Mouse (Mus musculus): ENCODE data around the gene Nrg4. TPM values are rescaled to one million over a fixed set of nuclear protein-coding genes. Genes with fewer than 3 reads are reported as not detected.
"Not testable (repeated sequence)": the region's sequence is repeated elsewhere in the genome, so short reads cannot be mapped to it uniquely, and the experiment has no call there.

Gene Nrg4
- total and polyA plus RNA-seq, 2 experiments from 2014 or later, result 1.8 TPM; not detected in 1

DNA sequence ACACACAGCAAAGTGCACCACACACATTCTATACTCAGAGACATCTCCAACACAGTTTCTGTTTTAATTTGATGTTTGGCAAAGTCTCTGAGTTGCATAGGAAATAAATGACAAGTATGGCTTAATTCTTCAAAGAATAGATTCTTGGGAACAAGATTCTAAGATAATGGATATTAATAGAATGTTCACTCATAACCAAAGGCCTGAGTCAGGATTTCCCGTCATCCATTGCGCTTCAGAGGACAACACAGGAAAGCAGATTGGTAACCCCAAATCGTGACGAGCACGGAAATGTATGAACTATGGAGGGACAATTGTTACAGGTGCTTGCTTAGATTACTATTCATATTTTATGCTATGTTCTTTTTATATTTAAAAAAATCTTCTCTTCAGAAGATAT is 71.6 kb downstream of the Nrg4 start:
- 93% methylated on average over 5 of the region's 5 CpGs for WGBS
- Histone ChIP-seq H3K27me3 (ENCODE audit: insufficient read depth, low read length) (no peaks in the 10 kb centered on the region), H3K9ac (replicated peaks; ENCODE audit: low read length, poor library complexity, severe bottlenecking) (no peak overlapping the region), H3K27ac (ENCODE audit: low read depth, low read length) (no peak overlapping the region), H3K4me2 (ENCODE audit: low read depth, low read length, poor library complexity, severe bottlenecking) (no peak overlapping the region), H3K36me3 (ENCODE audit: insufficient read depth, low read length) (no peaks in the 10 kb centered on the region), H3K4me1 (ENCODE audit: insufficient read depth, low read length) (no peaks in the 10 kb centered on the region), H3K9me3 (ENCODE audit: low read length) (no peaks in the 10 kb centered on the region), H3K4me3 (ENCODE audit: low read depth, low read length) (no peak overlapping the region)
- TF ChIP-seq CTCF (IDR thresholded peaks at IDR 0.05), result no peak
- no peak for DNase-seq (ENCODE audit: low spot score)
- ATAC-seq (ENCODE audit: low FRiP score), result no peak

DNA sequence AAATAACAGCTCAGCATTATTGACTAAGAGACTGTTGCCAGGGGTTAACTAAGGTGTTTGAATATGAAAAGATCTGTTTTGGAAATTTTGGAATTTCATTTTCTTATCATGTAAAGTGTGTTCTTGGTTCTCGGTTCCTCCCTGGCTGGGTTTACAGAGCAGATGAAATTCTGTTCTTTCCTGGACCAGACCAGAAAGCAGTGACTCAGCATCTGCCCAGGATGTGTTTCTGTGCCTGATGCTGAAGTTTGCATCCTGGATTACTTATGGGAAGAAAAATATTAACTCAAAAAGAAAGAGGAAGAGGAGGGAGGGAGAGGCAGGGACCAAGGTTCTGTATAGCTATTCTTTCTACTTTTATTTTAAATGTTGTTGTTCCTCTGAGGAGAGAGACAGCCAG is 72.8 kb downstream of the Nrg4 start:
- Histone ChIP-seq H3K36me3 (ENCODE audit: insufficient read depth, low read length) (no peaks in the 10 kb centered on the region), H3K9ac (replicated peaks; ENCODE audit: low read length, poor library complexity, severe bottlenecking) (no peak overlapping the region), H3K4me1 (ENCODE audit: insufficient read depth, low read length) (no peaks in the 10 kb centered on the region), H3K27ac (ENCODE audit: low read depth, low read length) (no peak overlapping the region), H3K9me3 (ENCODE audit: low read length) (no peaks in the 10 kb centered on the region), H3K4me3 (ENCODE audit: low read depth, low read length) (no peak overlapping the region), H3K27me3 (ENCODE audit: insufficient read depth, low read length) (no peaks in the 10 kb centered on the region), H3K4me2 (ENCODE audit: low read depth, low read length, poor library complexity, severe bottlenecking) (no peak overlapping the region)
- 67% methylated on average over 1 of the region's 1 CpGs for WGBS
- no peak for ATAC-seq (ENCODE audit: low FRiP score)
- DNase-seq (ENCODE audit: low spot score), result no peak
- TF ChIP-seq CTCF (IDR thresholded peaks at IDR 0.05), result no peak

DNA sequence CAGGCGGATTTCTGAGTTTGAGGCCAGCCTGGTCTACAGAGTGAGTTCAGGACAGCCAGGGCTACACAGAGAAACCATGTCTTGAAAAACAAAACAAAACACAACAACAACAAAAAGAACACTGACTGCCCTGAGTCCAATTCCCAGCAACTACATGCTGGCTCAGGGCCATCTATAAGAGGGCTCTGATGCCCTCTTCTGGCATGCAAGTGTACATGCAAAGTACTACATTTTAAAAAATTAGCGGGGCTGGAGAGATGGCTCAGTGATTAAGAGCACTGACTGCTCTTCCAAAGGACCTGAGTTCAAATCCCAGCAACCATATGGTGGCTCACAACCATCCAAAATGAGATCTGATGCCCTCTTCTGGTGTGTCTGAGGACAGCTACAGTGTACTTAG is 74.5 kb downstream of the Nrg4 start:
- not testable (repeated sequence) for H3K9ac ChIP-seq (replicated peaks; ENCODE audit: low read length, poor library complexity, severe bottlenecking); H3K4me1 ChIP-seq (ENCODE audit: insufficient read depth, low read length); H3K36me3 ChIP-seq (ENCODE audit: insufficient read depth, low read length); H3K9me3 ChIP-seq (ENCODE audit: low read length); H3K4me2 ChIP-seq (ENCODE audit: low read depth, low read length, poor library complexity, severe bottlenecking); ATAC-seq (ENCODE audit: low FRiP score); H3K4me3 ChIP-seq (ENCODE audit: low read depth, low read length); DNase-seq (ENCODE audit: low spot score); H3K27ac ChIP-seq (ENCODE audit: low read depth, low read length); H3K27me3 ChIP-seq (ENCODE audit: insufficient read depth, low read length)
- WGBS, result 58% methylated on average over 2 of the region's 2 CpGs
- peak; percentile 13 for TF ChIP-seq CTCF (IDR thresholded peaks at IDR 0.05)

DNA sequence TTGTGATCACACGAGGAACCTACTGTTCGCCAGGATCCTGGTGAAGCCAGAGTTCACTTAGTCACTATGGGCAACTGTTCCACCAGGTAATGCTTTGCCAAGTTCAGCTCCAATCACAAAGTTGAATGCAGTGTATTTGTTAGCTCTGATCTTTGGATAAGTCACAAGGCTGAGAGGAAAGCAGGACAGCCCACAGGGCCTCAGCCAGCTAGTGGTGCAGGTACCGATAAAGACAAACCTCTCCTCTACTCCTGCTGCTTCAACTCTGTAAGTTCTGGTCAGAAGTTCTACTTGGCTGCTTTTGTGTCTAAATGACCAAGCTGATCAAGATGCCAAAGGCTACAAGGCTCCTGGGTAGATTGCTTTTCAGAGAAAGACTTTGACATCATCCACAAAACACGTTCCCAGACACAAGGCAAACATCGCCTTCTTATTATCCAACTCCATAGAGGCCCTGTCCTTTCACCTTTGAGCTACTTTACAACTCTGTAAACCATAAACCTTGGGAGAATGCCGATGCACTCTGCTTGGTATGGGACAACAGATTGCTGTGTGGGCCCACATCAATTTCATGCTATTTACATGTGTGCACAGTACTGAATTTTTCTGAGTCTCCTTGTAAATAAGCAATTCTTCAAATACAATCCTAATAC is 75.9 kb downstream of the Nrg4 start:
- 87% methylated on average over 6 of the region's 6 CpGs for WGBS

DNA sequence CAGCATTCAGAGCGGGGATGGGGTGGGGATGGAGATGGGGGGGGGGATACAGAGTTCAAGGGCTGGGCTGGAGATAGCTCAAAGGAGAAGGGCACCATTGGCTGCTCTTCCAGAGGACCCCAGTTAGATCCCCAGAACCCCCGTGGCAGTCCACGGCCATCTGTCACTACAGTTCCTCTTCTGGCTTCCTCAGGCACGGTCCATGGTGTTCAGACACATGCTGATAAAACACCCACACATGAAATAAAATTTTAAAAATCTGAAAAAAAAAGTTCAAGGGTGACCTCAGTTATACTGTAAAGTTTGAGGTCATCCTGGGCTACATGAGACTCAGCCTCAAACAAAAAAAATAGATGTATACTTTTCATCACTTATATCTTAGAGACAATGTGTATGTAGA is 78.2 kb downstream of the Nrg4 start:
- ATAC-seq (ENCODE audit: low FRiP score), result no peak
- DNase-seq (ENCODE audit: low spot score), result no peak
- 88% methylated on average over 4 of the region's 4 CpGs for WGBS
- no peak overlapping the region for H3K4me3 ChIP-seq (ENCODE audit: low read depth, low read length)
- TF ChIP-seq CTCF (IDR thresholded peaks at IDR 0.05), result no peak
- no peak overlapping the region for H3K27ac ChIP-seq (ENCODE audit: low read depth, low read length)
- no peak overlapping the region for H3K4me2 ChIP-seq (ENCODE audit: low read depth, low read length, poor library complexity, severe bottlenecking)
- no peaks in the 10 kb centered on the region for H3K9me3 ChIP-seq (ENCODE audit: low read length)
- H3K36me3 ChIP-seq (ENCODE audit: insufficient read depth, low read length), result no peaks in the 10 kb centered on the region
- H3K9ac ChIP-seq (replicated peaks; ENCODE audit: low read length, poor library complexity, severe bottlenecking), result no peak overlapping the region
- H3K4me1 ChIP-seq (ENCODE audit: insufficient read depth, low read length), result no peaks in the 10 kb centered on the region
- no peaks in the 10 kb centered on the region for H3K27me3 ChIP-seq (ENCODE audit: insufficient read depth, low read length)

More for the DNA sequence above, 75.9 kb downstream of the Nrg4 start:
- no peak overlapping the region for H3K4me3 ChIP-seq (ENCODE audit: low read depth, low read length)
- H3K36me3 ChIP-seq (ENCODE audit: insufficient read depth, low read length), result no peaks in the 10 kb centered on the region
- no peak for TF ChIP-seq CTCF (IDR thresholded peaks at IDR 0.05)
- H3K27me3 ChIP-seq (ENCODE audit: insufficient read depth, low read length), result no peaks in the 10 kb centered on the region
- no peak overlapping the region for H3K27ac ChIP-seq (ENCODE audit: low read depth, low read length)
- ATAC-seq (ENCODE audit: low FRiP score) (no peak), DNase-seq (ENCODE audit: low spot score) (no peak)
- H3K4me2 ChIP-seq (ENCODE audit: low read depth, low read length, poor library complexity, severe bottlenecking), result no peak overlapping the region
- no peaks in the 10 kb centered on the region for H3K4me1 ChIP-seq (ENCODE audit: insufficient read depth, low read length)
- no peaks in the 10 kb centered on the region for H3K9me3 ChIP-seq (ENCODE audit: low read length)
- no peak overlapping the region for H3K9ac ChIP-seq (replicated peaks; ENCODE audit: low read length, poor library complexity, severe bottlenecking)

DNA sequence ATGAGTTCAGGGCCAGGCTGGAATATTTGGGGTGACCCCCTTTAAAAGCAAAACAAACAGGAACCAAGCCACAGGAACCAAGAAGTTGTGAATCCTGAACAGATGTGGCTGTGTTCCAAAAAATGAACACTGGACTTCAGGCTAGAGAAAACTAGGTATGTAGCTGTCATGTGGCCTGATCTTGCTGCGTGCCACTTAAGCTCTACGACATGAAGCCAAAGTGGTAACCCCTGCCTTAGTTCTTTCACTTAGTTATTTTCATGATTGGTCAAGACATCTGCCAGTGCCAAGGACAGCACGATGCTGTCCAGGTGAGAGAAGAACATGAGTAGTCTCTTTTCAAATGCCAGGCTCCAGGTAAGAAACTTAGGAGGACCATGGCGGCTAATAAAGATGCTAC is 79.7 kb downstream of the Nrg4 start:
- Histone ChIP-seq H3K27me3 (ENCODE audit: insufficient read depth, low read length) (no peaks in the 10 kb centered on the region), H3K9ac (replicated peaks; ENCODE audit: low read length, poor library complexity, severe bottlenecking) (no peak overlapping the region), H3K9me3 (ENCODE audit: low read length) (no peaks in the 10 kb centered on the region), H3K4me2 (ENCODE audit: low read depth, low read length, poor library complexity, severe bottlenecking) (no peak overlapping the region), H3K4me3 (ENCODE audit: low read depth, low read length) (no peak overlapping the region), H3K4me1 (ENCODE audit: insufficient read depth, low read length) (no peaks in the 10 kb centered on the region), H3K27ac (ENCODE audit: low read depth, low read length) (no peak overlapping the region), H3K36me3 (ENCODE audit: insufficient read depth, low read length) (no peaks in the 10 kb centered on the region)
- WGBS, result 94% methylated on average over 4 of the region's 4 CpGs
- no peak for DNase-seq (ENCODE audit: low spot score)
- TF ChIP-seq CTCF (IDR thresholded peaks at IDR 0.05), result no peak
- no peak for ATAC-seq (ENCODE audit: low FRiP score)

All from midbrain, postnatal 0 days (tissue).